Mouse (Mus musculus) embryonic facial prominence, embryonic 12.5 days (tissue): ENCODE measurements around the gene Sap18b. TPM values are rescaled to one million over a fixed set of nuclear protein-coding genes. Genes with fewer than 3 reads are reported as not detected.
"Not testable (repeated sequence)": the region's sequence is repeated elsewhere in the genome, so short reads cannot be mapped to it uniquely, and the experiment has no call there.

Source experiments
- ATAC-seq: fragments of 200-750 bp; cut with Nextera tagmentation; 2 replicates; pipeline ENCODE4 v1.8.0; 2017; ENCODE audit not compliant: insufficient number of reproducible peaks, insufficient read depth, low FRiP score, low TSS enrichment
- H3K27ac ChIP-seq: fragments of 300-500 bp; sonication (generic); 2 replicates; pipeline ENCODE4 v1.5.1; 2016; ENCODE audit warnings: mild to moderate bottlenecking
- H3K27me3 ChIP-seq: fragments of 300-500 bp; sonication (generic); 2 replicates; pipeline ENCODE4 v1.6.1; 2016; ENCODE audit warnings: mild to moderate bottlenecking, moderate library complexity
- H3K36me3 ChIP-seq: fragments of 300-500 bp; sonication (generic); 2 replicates; pipeline ENCODE4 v1.6.1; 2016; ENCODE audit warnings: mild to moderate bottlenecking
- H3K4me1 ChIP-seq: fragments of 300-500 bp; sonication (generic); 2 replicates; pipeline ENCODE4 v1.6.1; 2016
- H3K4me2 ChIP-seq: fragments of 300-500 bp; sonication (generic); replicated peaks from 2 replicates; pipeline ENCODE4 v1.6.1; 2016; ENCODE audit warnings: mild to moderate bottlenecking, moderate library complexity
- H3K4me3 ChIP-seq: fragments of 300-500 bp; sonication (generic); 2 replicates; pipeline ENCODE4 v1.5.1; 2016; ENCODE audit warnings: mild to moderate bottlenecking
- H3K9ac ChIP-seq: fragments of 300-500 bp; sonication (generic); 2 replicates; pipeline ENCODE4 v1.6.1; 2016; ENCODE audit warnings: mild to moderate bottlenecking, moderate library complexity
- H3K9me3 ChIP-seq: fragments of 300-500 bp; sonication (generic); 2 replicates; pipeline ENCODE4 v1.6.1; 2016; ENCODE audit warnings: mild to moderate bottlenecking, moderate library complexity
- WGBS: fragments of 180-500 bp; shearing (Covaris S2); methylation state at CpG from one replicate; pipeline ENCODE4 v1.1.7; 2016; 5-methylcytosine and 5-hydroxymethylcytosine counted together
- polyA plus RNA-seq: library from polyadenylated mRNA; unstranded; fragments of >200 nt; fragmentation: Nextera tagmentation; extraction: Ambion mirVana; gene quantifications from 2 replicates; pipeline ENCODE4 v1.2.1, GENCODE M21; 2016

The Sap18b gene
- 368 and 387 TPM in 2 replicates for polyA plus RNA-seq

- H3K27ac ChIP-seq, H3K27me3 ChIP-seq, H3K36me3 ChIP-seq, H3K9ac ChIP-seq, H3K4me3 ChIP-seq, ATAC-seq, H3K9me3 ChIP-seq, H3K4me1 ChIP-seq, H3K4me2 ChIP-seq: not testable (repeated sequence)
- WGBS = 55% methylated on average over 25 of the region's 25 CpGs
These were observed at the start of gene Sap18b for GRCm38 (mm10) chr8:95825162-95825561. Gene Sap18b, plus strand, starts transcription at chr8:95825346.

GRCm38 (mm10) chr8:95781085-95781484 lies 44.1 kb upstream of the Sap18b start:
- H3K4me1 ChIP-seq = no peaks in the 10 kb centered on the region
- H3K9ac ChIP-seq = no peak overlapping the region
- peaks cover 57% of the 10 kb centered on the region for H3K36me3 ChIP-seq
- no peak overlapping the region; the same call in 1 of the 2 replicates for H3K27ac ChIP-seq
- H3K9me3 ChIP-seq = no peaks in the 10 kb centered on the region
- H3K4me3 ChIP-seq = no peak overlapping the region
- ATAC-seq = no peak
- H3K4me2 ChIP-seq = no peak overlapping the region
- no peaks in the 10 kb centered on the region for H3K27me3 ChIP-seq
- 97% methylated on average over 3 of the region's 3 CpGs for WGBS

GRCm38 (mm10) chr8:95781775-95782174 lies 43.4 kb upstream of the Sap18b start:
- Histone ChIP-seq H3K9ac (no peak overlapping the region), H3K4me1 (no peaks in the 10 kb centered on the region), H3K36me3 (peaks cover 64% of the 10 kb centered on the region), H3K9me3 (no peaks in the 10 kb centered on the region), H3K27ac (no peak overlapping the region), H3K4me3 (no peak overlapping the region), H3K27me3 (no peaks in the 10 kb centered on the region), H3K4me2 (no peak overlapping the region)
- WGBS = 91% methylated on average over 2 of the region's 2 CpGs
- no peak for ATAC-seq

GRCm38 (mm10) chr8:95782628-95783027 lies 42.5 kb upstream of the Sap18b start:
- no peak overlapping the region for H3K9ac ChIP-seq
- H3K4me1 ChIP-seq = no peaks in the 10 kb centered on the region
- no peak overlapping the region for H3K27ac ChIP-seq
- H3K4me3 ChIP-seq = no peak overlapping the region
- no peak overlapping the region for H3K4me2 ChIP-seq
- H3K9me3 ChIP-seq = no peaks in the 10 kb centered on the region
- no peaks in the 10 kb centered on the region for H3K27me3 ChIP-seq
- H3K36me3 ChIP-seq = peaks cover 73% of the 10 kb centered on the region
- ATAC-seq = no peak

GRCm38 (mm10) chr8:95785591-95785990 lies 39.6 kb upstream of the Sap18b start:
- H3K36me3 ChIP-seq = peaks cover 68% of the 10 kb centered on the region
- ATAC-seq = no peak
- WGBS = 92% methylated on average over 4 of the region's 4 CpGs

GRCm38 (mm10) chr8:95795333-95796061 lies 29.6 kb upstream of the Sap18b start:
- H3K36me3 ChIP-seq = peaks cover 19% of the 10 kb centered on the region

More at GRCm38 (mm10) chr8:95785591-95785990, 39.6 kb upstream of the Sap18b start:
- Histone ChIP-seq H3K27me3 (no peaks in the 10 kb centered on the region), H3K27ac (no peak overlapping the region), H3K4me1 (no peaks in the 10 kb centered on the region), H3K9ac (no peak overlapping the region), H3K4me3 (no peak overlapping the region), H3K9me3 (no peaks in the 10 kb centered on the region), H3K4me2 (no peak overlapping the region)

GRCm38 (mm10) chr8:95799117-95799516 lies 26.0 kb upstream of the Sap18b start:
- 96% methylated on average over 6 of the region's 6 CpGs for WGBS
- H3K36me3 ChIP-seq = peaks cover 24% of the 10 kb centered on the region
- no peaks in the 10 kb centered on the region for H3K9me3 ChIP-seq
- H3K27me3 ChIP-seq = no peaks in the 10 kb centered on the region
- H3K4me3 ChIP-seq = no peak overlapping the region
- H3K4me1 ChIP-seq = peaks cover 3% of the 10 kb centered on the region; the same call in 1 of the 2 replicates
- no peak overlapping the region for H3K27ac ChIP-seq
- no peak for ATAC-seq
- no peak overlapping the region for H3K4me2 ChIP-seq
- no peak overlapping the region for H3K9ac ChIP-seq

More at GRCm38 (mm10) chr8:95795333-95796061, 29.6 kb upstream of the Sap18b start:
- not testable (repeated sequence) for H3K4me1 ChIP-seq, H3K4me3 ChIP-seq, H3K9ac ChIP-seq, ATAC-seq, H3K27me3 ChIP-seq, H3K9me3 ChIP-seq, H3K27ac ChIP-seq, H3K4me2 ChIP-seq
- WGBS = 92% methylated on average over 5 of the region's 5 CpGs

GRCm38 (mm10) chr8:95799891-95800290 lies 25.3 kb upstream of the Sap18b start:
- H3K9me3 ChIP-seq = no peaks in the 10 kb centered on the region
- no peak overlapping the region for H3K9ac ChIP-seq
- H3K4me1 ChIP-seq = peaks cover 3% of the 10 kb centered on the region; the same call in 1 of the 2 replicates
- H3K27me3 ChIP-seq = no peaks in the 10 kb centered on the region
- H3K36me3 ChIP-seq = peaks cover 24% of the 10 kb centered on the region
- H3K4me3 ChIP-seq = no peak overlapping the region
- H3K4me2 ChIP-seq = no peak overlapping the region
- no peak overlapping the region for H3K27ac ChIP-seq
- ATAC-seq = no peak
- WGBS = 69% methylated on average over 1 of the region's 1 CpGs

- peaks cover 8% of the 10 kb centered on the region for H3K4me1 ChIP-seq
- no peaks in the 10 kb centered on the region for H3K27me3 ChIP-seq
- H3K36me3 ChIP-seq = peaks cover 24% of the 10 kb centered on the region
- H3K4me2 ChIP-seq = no peak overlapping the region
- whole genome bisulfite sequencing = 93% methylated on average over 3 of the region's 3 CpGs
- ATAC-seq = no peak
- H3K9me3 ChIP-seq = no peaks in the 10 kb centered on the region
- H3K4me3 ChIP-seq = no peak overlapping the region
- no peak overlapping the region for H3K9ac ChIP-seq
- no peak overlapping the region for H3K27ac ChIP-seq
These were observed 24.8 kb upstream of the Sap18b start for GRCm38 (mm10) chr8:95800353-95800752.

GRCm38 (mm10) chr8:95801476-95802064 lies 23.6 kb upstream of the Sap18b start:
- ATAC-seq = no peak
- WGBS = 88% methylated on average over 1 of the region's 1 CpGs
- Histone ChIP-seq H3K9ac (no peak overlapping the region), H3K4me3 (no peak overlapping the region), H3K27me3 (no peaks in the 10 kb centered on the region), H3K27ac (no peak overlapping the region), H3K36me3 (peaks cover 20% of the 10 kb centered on the region), H3K9me3 (no peaks in the 10 kb centered on the region), H3K4me2 (no peak overlapping the region), H3K4me1 (peaks cover 17% of the 10 kb centered on the region)

- Histone ChIP-seq H3K27ac (no peak overlapping the region), H3K9me3 (no peaks in the 10 kb centered on the region), H3K4me3 (no peak overlapping the region), H3K27me3 (no peaks in the 10 kb centered on the region), H3K36me3 (peaks cover 20% of the 10 kb centered on the region), H3K9ac (no peak overlapping the region), H3K4me1 (peaks cover 17% of the 10 kb centered on the region), H3K4me2 (no peak overlapping the region)
- no peak for ATAC-seq
- 88% methylated on average over 8 of the region's 8 CpGs for WGBS
These were observed 22.9 kb upstream of the Sap18b start for GRCm38 (mm10) chr8:95802231-95802630.

- peak overlapping the region; percentile 98 for H3K4me3 ChIP-seq
- ATAC-seq = no peak
- no peaks in the 10 kb centered on the region for H3K27me3 ChIP-seq
- H3K4me2 ChIP-seq = peak overlapping the region; percentile 79
- H3K27ac ChIP-seq = no peak overlapping the region
- peaks cover 17% of the 10 kb centered on the region for H3K4me1 ChIP-seq
- peak overlapping the region; percentile 98 for H3K9ac ChIP-seq
- H3K36me3 ChIP-seq = peaks cover 6% of the 10 kb centered on the region; the same call in 1 of the 2 replicates
- no peaks in the 10 kb centered on the region for H3K9me3 ChIP-seq
- 63% methylated on average over 2 of the region's 2 CpGs for WGBS
These were observed 19.7 kb upstream of the Sap18b start for GRCm38 (mm10) chr8:95805482-95805881.
